Mouse (Mus musculus) midbrain, embryonic 14.5 days (tissue): ENCODE measurements around the gene Ets1. TPM values are rescaled to one million over a fixed set of nuclear protein-coding genes. Genes with fewer than 3 reads are reported as not detected.

Source experiments
- ATAC-seq: fragments of 200-750 bp; cut with Nextera tagmentation; 2 replicates; pipeline ENCODE4 v1.8.0; 2017; ENCODE audit warnings: moderate number of reproducible peaks, moderate library complexity; ENCODE audit not compliant: low FRiP score, low TSS enrichment
- DNase-seq: peaks from one replicate; pipeline ENCODE4 v3.0.0-alpha.2; 2015
- H3K27ac ChIP-seq: fragments of 300-500 bp; sonication (generic); replicated peaks from 2 replicates; pipeline ENCODE4 v1.5.1; 2014; ENCODE audit warnings: mild to moderate bottlenecking, low read depth, low read length, moderate library complexity
- H3K27me3 ChIP-seq: fragments of 300-500 bp; sonication (generic); 2 replicates; pipeline ENCODE4 v1.6.1; 2014; ENCODE audit warnings: low read length, control low read depth, mixed read lengths; ENCODE audit not compliant: control insufficient read depth, insufficient read depth
- H3K36me3 ChIP-seq: fragments of 300-500 bp; sonication (generic); 2 replicates; pipeline ENCODE4 v1.6.1; 2014; ENCODE audit warnings: low read length, control low read depth; ENCODE audit not compliant: control insufficient read depth, insufficient read depth
- H3K4me1 ChIP-seq: fragments of 300-500 bp; sonication (generic); 2 replicates; pipeline ENCODE4 v1.6.1; 2014; ENCODE audit warnings: mild to moderate bottlenecking, antibody characterized with exemption, low read length, control low read depth; ENCODE audit not compliant: control insufficient read depth, insufficient read depth
- H3K4me2 ChIP-seq: fragments of 300-500 bp; sonication (generic); 2 replicates; pipeline ENCODE4 v1.6.1; 2014; ENCODE audit warnings: mild to moderate bottlenecking, low read length, moderate library complexity
- H3K4me3 ChIP-seq: fragments of 300-500 bp; sonication (generic); replicated peaks from 2 replicates; pipeline ENCODE4 v1.5.1; 2014; ENCODE audit warnings: low read depth, low read length
- H3K9ac ChIP-seq: fragments of 300-500 bp; sonication (generic); replicated peaks from 2 replicates; pipeline ENCODE4 v1.6.1; 2014; ENCODE audit warnings: mild to moderate bottlenecking, low read length, moderate library complexity
- H3K9me3 ChIP-seq: fragments of 300-500 bp; sonication (generic); 2 replicates; pipeline ENCODE4 v1.6.1; 2016; ENCODE audit warnings: low read length, control low read depth, mixed read lengths; ENCODE audit not compliant: control insufficient read depth
- WGBS: fragments of 180-500 bp; shearing (Covaris S2); extraction: QIAGEN DNeasy Blood & Tissue Kit; methylation state at CpG from one replicate; pipeline ENCODE4 v1.1.7; 2014; 5-methylcytosine and 5-hydroxymethylcytosine counted together
- polyA plus RNA-seq: library from polyadenylated mRNA; unstranded; fragments of >200 nt; fragmentation: Nextera tagmentation; extraction: Ambion mirVana; gene quantifications from 2 replicates; pipeline ENCODE4 v1.2.1, GENCODE M21; 2014

The Ets1 gene
- polyA plus RNA-seq, 1 experiment from 2014 or later, result 19.6 TPM

GRCm38 (mm10) chr9:32722205-32722604, 86.2 kb downstream of the Ets1 start:
- no peak for DNase-seq
- 95% methylated on average over 1 of the region's 1 CpGs for WGBS
- Histone ChIP-seq H3K27ac (no peak overlapping the region), H3K27me3 (no peaks in the 10 kb centered on the region), H3K4me1 (no peaks in the 10 kb centered on the region), H3K9me3 (no peaks in the 10 kb centered on the region), H3K4me3 (no peak overlapping the region), H3K36me3 (no peaks in the 10 kb centered on the region), H3K9ac (no peak overlapping the region), H3K4me2 (no peak overlapping the region)
- ATAC-seq, result no peak

GRCm38 (mm10) chr9:32722969-32723368, 86.9 kb downstream of the Ets1 start:
- no peak overlapping the region for H3K9ac ChIP-seq
- H3K4me3 ChIP-seq, result no peak overlapping the region
- no peak for DNase-seq
- H3K4me2 ChIP-seq, result no peak overlapping the region
- no peaks in the 10 kb centered on the region for H3K27me3 ChIP-seq
- ATAC-seq, result no peak
- no peaks in the 10 kb centered on the region for H3K36me3 ChIP-seq
- no peaks in the 10 kb centered on the region for H3K4me1 ChIP-seq
- H3K9me3 ChIP-seq, result no peaks in the 10 kb centered on the region
- H3K27ac ChIP-seq, result no peak overlapping the region
- WGBS, result 72% methylated on average over 3 of the region's 3 CpGs

GRCm38 (mm10) chr9:32724131-32724825, 88.3 kb downstream of the Ets1 start:
- no peak overlapping the region for H3K9ac ChIP-seq
- ATAC-seq, result no peak

GRCm38 (mm10) chr9:32725902-32726301, 89.9 kb downstream of the Ets1 start:
- no peak for ATAC-seq
- WGBS, result 92% methylated on average over 4 of the region's 4 CpGs
- no peaks in the 10 kb centered on the region for H3K27me3 ChIP-seq

More at GRCm38 (mm10) chr9:32724131-32724825, 88.3 kb downstream of the Ets1 start:
- Histone ChIP-seq H3K9me3 (no peaks in the 10 kb centered on the region), H3K4me1 (no peaks in the 10 kb centered on the region), H3K4me2 (no peak overlapping the region), H3K27ac (no peak overlapping the region), H3K27me3 (no peaks in the 10 kb centered on the region), H3K4me3 (no peak overlapping the region), H3K36me3 (no peaks in the 10 kb centered on the region)
- WGBS, result 88% methylated on average over 7 of the region's 7 CpGs
- DNase-seq, result no peak

GRCm38 (mm10) chr9:32726595-32726994, 90.6 kb downstream of the Ets1 start:
- no peaks in the 10 kb centered on the region for H3K36me3 ChIP-seq
- ATAC-seq, result no peak

More at GRCm38 (mm10) chr9:32725902-32726301, 89.9 kb downstream of the Ets1 start:
- H3K36me3 ChIP-seq, result no peaks in the 10 kb centered on the region
- no peak for DNase-seq
- no peaks in the 10 kb centered on the region for H3K9me3 ChIP-seq
- no peak overlapping the region for H3K27ac ChIP-seq
- H3K9ac ChIP-seq, result no peak overlapping the region
- no peak overlapping the region for H3K4me2 ChIP-seq
- no peak overlapping the region for H3K4me3 ChIP-seq
- H3K4me1 ChIP-seq, result no peaks in the 10 kb centered on the region

GRCm38 (mm10) chr9:32727058-32727457, 91.0 kb downstream of the Ets1 start:
- 99% methylated on average over 2 of the region's 2 CpGs for WGBS
- ATAC-seq (no peak), DNase-seq (no peak)
- Histone ChIP-seq H3K27me3 (no peaks in the 10 kb centered on the region), H3K4me1 (no peaks in the 10 kb centered on the region), H3K4me2 (no peak overlapping the region), H3K9ac (no peak overlapping the region), H3K36me3 (no peaks in the 10 kb centered on the region), H3K27ac (no peak overlapping the region), H3K9me3 (no peaks in the 10 kb centered on the region), H3K4me3 (no peak overlapping the region)

More at GRCm38 (mm10) chr9:32726595-32726994, 90.6 kb downstream of the Ets1 start:
- no peaks in the 10 kb centered on the region for H3K9me3 ChIP-seq
- H3K27ac ChIP-seq, result no peak overlapping the region
- H3K27me3 ChIP-seq, result no peaks in the 10 kb centered on the region
- no peak overlapping the region for H3K9ac ChIP-seq
- DNase-seq, result no peak
- H3K4me2 ChIP-seq, result no peak overlapping the region
- no peaks in the 10 kb centered on the region for H3K4me1 ChIP-seq
- 83% methylated on average over 4 of the region's 4 CpGs for WGBS
- no peak overlapping the region for H3K4me3 ChIP-seq

- ATAC-seq (no peak), DNase-seq (no peak)
- H3K9me3 ChIP-seq, result no peaks in the 10 kb centered on the region
- H3K27me3 ChIP-seq, result no peaks in the 10 kb centered on the region
- no peaks in the 10 kb centered on the region for H3K4me1 ChIP-seq
- H3K4me2 ChIP-seq, result no peak overlapping the region
- 74% methylated on average over 7 of the region's 7 CpGs for WGBS
- no peak overlapping the region for H3K9ac ChIP-seq
- no peak overlapping the region for H3K27ac ChIP-seq
- H3K4me3 ChIP-seq, result no peak overlapping the region
- H3K36me3 ChIP-seq, result no peaks in the 10 kb centered on the region
Observed at GRCm38 (mm10) chr9:32728306-32728705, 92.3 kb downstream of the Ets1 start.

- H3K4me3 ChIP-seq, result no peak overlapping the region
- no peak overlapping the region for H3K9ac ChIP-seq
Observed at GRCm38 (mm10) chr9:32728806-32729205, 92.8 kb downstream of the Ets1 start.

GRCm38 (mm10) chr9:32729207-32729606, 93.2 kb downstream of the Ets1 start:
- Histone ChIP-seq H3K9me3 (no peaks in the 10 kb centered on the region), H3K4me3 (no peak overlapping the region), H3K36me3 (no peaks in the 10 kb centered on the region), H3K9ac (no peak overlapping the region), H3K4me2 (no peak overlapping the region), H3K4me1 (no peaks in the 10 kb centered on the region), H3K27ac (no peak overlapping the region), H3K27me3 (no peaks in the 10 kb centered on the region)
- DNase-seq, result no peak
- ATAC-seq, result no peak
- 89% methylated on average over 4 of the region's 4 CpGs for WGBS

More at GRCm38 (mm10) chr9:32728806-32729205, 92.8 kb downstream of the Ets1 start:
- ATAC-seq (no peak), DNase-seq (no peak)
- Histone ChIP-seq H3K9me3 (no peaks in the 10 kb centered on the region), H3K27ac (no peak overlapping the region), H3K27me3 (no peaks in the 10 kb centered on the region), H3K36me3 (no peaks in the 10 kb centered on the region), H3K4me1 (no peaks in the 10 kb centered on the region), H3K4me2 (no peak overlapping the region)
- 69% methylated on average over 4 of the region's 4 CpGs for WGBS
